Mouse (Mus musculus): ENCODE results near the gene Spi1. TPM values are rescaled to one million over a fixed set of nuclear protein-coding genes. Genes with fewer than 3 reads are reported as not detected.
A peak's percentile ranks its signal among the peaks of the same experiment; 100 is the strongest.

Spi1 gene
- total RNA-seq, 2 experiments from 2014 or later: 0.87 to 1.2 TPM

DNA sequence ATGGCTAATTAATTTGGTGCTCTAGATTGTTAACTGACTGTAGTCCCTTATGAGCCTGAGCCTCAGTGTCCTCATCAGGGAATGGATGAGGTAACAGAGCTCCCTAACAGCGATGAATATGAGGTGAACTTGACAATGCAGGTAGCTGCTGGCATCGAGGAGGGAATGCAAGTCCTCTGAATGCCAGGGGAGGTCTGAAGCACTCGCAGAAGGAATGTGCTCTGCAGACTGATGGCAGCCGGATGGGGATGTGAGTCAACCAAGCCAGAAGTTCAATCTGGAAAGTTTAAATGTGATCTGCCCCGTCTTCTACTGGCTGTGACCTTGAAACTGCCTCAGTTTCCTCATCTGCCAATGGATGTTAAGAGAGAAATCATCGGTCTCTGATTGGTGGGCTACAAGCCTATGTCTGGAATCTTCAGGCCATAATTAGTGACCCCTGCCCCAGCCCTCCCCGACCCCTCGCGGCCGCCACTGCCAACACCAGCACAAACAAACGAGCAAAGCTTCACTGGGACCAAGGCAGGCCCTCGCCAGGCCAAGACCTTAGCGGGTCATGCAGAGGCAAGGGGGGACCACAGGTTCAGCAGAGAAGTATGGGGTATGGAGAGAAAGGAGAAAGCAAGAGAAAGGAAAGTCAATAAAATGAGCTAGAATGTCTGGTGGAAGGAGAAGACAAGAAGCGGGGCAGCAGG, 12.7 kb upstream of the Spi1 start:
- peak overlapping the region; percentile 95 for H3K27ac ChIP-seq
- no peak for TF ChIP-seq CTCF (IDR thresholded peaks at IDR 0.05)
- intact Hi-C loops (cut with DNase I): no loop called here

DNA sequence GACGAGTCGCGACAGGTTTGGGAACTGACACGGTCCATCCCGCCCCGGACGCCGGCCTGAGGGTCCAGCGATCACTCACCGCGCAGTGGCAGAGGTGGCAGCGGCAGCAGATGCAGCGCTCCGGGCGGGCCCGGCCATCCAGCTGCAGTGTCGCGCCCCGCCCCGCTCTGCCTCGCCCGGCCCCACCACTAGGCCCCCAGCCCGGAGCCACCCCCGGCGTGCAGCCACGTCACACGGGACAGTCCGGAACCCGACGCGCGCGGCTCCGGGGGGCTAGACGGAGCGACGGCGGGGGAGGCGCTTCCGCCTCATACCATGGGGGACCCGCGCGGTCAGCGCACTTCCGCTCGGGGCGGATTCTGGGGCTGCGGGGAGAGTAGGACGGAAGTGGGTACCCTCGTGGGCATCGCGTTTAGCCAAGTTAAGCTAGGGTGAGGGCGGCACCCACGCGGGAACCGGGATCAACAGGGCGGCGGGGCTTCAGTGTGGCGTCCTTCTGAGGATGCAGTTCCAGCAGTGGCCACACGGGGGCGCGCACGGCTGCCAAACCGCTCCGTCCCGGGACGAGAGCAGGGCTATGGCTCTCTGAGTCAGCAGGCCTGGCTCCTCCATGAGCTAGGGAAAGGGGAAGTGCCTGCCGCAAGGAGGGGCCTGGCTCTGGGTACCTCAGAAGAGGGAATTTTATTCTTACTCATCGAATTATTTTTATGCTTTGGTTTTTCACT, 12.0 kb upstream of the Spi1 start, which contains the start of gene Slc39a13:
Slc39a13 (minus strand) TSS at position 342 of the 725 bp plus-strand sequence.
- peak within 1 kb of the TSS; percentile 86 for H3K4me3 ChIP-seq
- intact Hi-C loops (cut with DNase I): loop anchor here (1.0 kb wide), 2 partner anchors 16 to 31 kb away; partner anchors contain the start of gene Psmc3
- no peak for TF ChIP-seq CTCF (IDR thresholded peaks at IDR 0.05)
- H3K27ac ChIP-seq: peak within 1 kb of the TSS; percentile 95
- peak; percentile 97 for DNase-seq

More for the DNA sequence above, 12.7 kb upstream of the Spi1 start:
- peak overlapping the region; percentile 86 for H3K4me3 ChIP-seq
- DNase-seq: peak; percentile 46

DNA sequence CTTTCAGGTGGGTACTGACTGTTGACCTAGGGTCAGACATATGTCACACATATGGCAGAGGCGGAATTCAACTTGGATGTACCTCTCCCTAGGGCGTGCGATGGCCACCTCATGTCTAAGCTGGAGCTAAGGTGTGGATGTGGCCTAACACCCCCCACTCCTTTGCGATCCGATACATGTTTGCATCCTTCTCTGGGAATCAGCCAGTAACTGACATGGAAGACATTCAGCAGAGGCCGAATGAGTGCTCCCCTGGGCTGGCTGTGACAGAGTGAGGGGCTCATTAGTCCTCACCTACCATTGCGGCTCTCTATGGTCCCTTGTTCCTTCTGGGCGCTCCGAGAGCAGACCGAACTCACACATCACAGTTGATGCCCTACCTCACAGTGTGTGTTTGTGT, 11.1 kb upstream of the Spi1 start:
- TF ChIP-seq CTCF (IDR thresholded peaks at IDR 0.05): no peak
- peak overlapping the region; percentile 95 for H3K27ac ChIP-seq

DNA sequence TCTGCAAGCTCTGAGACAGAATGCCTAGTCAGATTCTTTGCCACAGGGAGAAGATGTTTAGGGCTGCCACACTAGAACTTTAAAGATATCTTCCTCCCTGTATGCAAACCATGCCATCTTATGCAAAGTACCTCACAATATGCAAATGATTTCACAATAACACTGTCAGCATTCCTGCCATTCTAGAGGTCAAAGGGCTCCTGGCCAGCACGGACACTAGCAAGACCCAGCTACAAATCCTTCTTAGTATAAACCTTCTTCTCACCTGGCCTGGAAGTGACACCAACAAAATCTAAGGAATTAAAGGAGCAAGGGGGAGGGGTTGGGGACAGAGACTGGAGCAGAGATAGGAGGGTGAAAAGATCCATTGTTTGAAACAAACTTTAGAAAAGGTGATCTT, 10.1 kb upstream of the Spi1 start:
- no peak overlapping the region for H3K27ac ChIP-seq
- DNase-seq: no peak
- intact Hi-C loops (cut with DNase I): no loop called here
- TF ChIP-seq CTCF (IDR thresholded peaks at IDR 0.05): no peak
- H3K4me3 ChIP-seq: no peak overlapping the region

More for the DNA sequence above, 11.1 kb upstream of the Spi1 start:
- no peak for DNase-seq
- intact Hi-C loops (cut with DNase I): no loop called here
- peak overlapping the region; percentile 86 for H3K4me3 ChIP-seq

DNA sequence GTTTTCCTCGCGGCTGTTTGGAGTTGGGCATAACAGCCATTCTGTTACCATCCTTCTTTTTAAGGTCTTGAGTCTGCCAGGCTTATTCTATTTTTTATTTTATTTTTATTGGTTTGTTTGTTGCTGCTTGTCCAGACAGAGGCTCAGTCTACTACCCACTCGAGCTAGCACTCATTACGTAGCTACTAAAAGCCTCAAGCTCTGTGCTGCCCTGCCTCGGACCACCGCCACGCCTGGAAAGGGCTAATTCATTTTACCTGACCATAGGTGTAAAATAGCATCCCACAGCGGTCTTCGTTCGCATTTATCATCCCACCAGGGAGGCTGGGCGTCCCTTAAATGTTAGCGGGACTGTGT, 4.3 kb upstream of the Spi1 start:
- H3K27ac ChIP-seq: no peak overlapping the region; the same call in 1 of the 2 replicates
- intact Hi-C loops (cut with DNase I): no loop called here
- no peak for TF ChIP-seq CTCF (IDR thresholded peaks at IDR 0.05)
- peak; percentile 7 for DNase-seq
- H3K4me3 ChIP-seq: peak overlapping the region; percentile 71

DNA sequence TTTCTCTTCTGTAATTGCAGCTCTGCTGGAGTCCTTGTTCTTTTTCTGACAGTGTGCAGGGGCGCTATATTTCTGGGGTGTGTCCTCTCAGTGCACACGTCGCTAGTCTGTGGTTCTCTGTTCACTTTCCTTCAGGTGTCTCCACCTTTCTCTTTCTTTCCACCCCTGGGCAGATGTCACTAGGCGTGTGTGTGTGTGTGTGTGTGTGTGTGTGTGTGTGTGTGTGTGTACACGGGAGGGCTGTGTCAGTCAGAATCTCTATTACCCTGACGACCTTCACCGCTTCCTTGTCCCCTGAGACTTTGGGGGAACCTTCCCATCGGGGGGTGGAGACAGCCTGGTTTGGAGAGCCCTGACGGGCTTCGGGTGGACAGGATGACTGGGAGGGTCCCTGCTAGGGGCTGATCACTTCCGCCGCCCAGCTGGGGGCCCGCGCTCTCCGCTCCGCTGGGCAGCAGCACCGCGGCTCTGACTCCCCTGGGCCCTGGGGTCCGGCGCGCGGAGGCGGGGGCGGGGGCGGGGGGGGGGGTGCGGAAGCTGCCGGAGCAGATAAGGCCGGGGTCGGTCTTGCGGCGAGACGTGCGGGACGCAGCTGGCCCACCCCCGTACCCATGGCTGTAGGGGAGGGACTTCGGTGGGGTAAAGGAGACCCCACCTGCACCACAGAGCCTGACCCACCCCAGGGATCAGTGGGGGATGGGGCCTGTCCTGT, 3.7 kb upstream of the Spi1 start:
- no peak for TF ChIP-seq CTCF (IDR thresholded peaks at IDR 0.05)
- Histone ChIP-seq H3K4me3 (peak overlapping the region; percentile 71), H3K27ac (peak overlapping the region; percentile 74)
- intact Hi-C loops (cut with DNase I): no loop called here
- DNase-seq: no peak

DNA sequence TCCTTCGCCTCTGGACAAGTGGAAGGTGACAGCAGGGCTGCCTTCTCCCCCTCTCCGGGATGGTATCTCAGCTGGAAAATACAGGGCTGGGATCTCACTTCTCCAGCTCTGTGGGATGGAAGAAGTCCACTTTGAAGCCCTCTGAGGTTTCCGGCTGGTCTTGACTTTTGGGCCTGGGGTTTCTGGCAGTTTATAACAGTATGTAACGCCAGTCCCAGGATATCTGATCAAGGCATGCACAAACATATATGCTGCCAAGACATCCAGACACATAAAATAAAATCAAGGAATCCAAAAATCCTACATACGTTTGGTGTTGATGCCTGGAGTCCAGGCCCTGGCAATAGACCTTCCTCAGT, 3.2 kb upstream of the Spi1 start:
- Histone ChIP-seq H3K4me3 (peak overlapping the region; percentile 71), H3K27ac (peak overlapping the region; percentile 74)
- DNase-seq: no peak

DNA sequence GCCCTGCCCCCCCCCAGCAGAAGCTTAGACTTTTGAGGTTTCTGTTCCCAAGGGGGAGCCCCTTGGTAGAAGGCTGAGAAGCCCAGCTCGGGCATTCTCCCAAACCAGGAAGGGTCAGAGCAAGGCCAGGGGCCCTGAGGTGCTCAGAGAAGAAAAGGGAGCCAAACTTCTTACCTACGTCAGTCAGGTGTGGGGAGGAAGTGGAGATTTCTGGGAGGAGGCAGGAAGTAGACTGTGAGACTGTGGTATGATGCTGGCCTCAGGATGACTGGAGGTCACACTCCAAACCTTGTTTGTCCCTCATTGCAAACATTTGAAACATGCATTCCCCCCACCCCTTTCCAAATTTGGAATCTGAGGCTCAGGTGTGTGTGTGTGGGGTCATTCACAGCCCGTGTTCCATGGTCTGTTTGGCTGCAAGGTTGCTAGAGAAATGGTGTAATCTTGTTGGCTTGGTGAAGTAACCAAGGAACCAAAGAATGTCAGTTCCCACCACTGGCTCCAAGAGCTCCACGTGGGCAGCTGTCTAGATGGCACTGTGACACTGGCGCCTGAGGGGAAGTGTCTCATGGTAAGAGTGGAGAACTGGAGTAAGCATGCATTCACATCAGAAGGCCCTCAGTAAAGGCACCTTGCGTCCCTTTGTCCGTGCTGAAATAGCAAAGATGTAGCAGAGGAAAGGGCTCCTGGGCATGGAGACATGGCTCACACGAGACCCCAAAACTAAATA, 1.2 kb upstream of the Spi1 start:
- DNase-seq: no peak
- Histone ChIP-seq H3K27ac (peak overlapping the region; percentile 38; the same call in 1 of the 2 replicates), H3K4me3 (no peak overlapping the region)
- intact Hi-C loops (cut with DNase I): no loop called here
- no peak for TF ChIP-seq CTCF (IDR thresholded peaks at IDR 0.05)

More for the DNA sequence above, 3.2 kb upstream of the Spi1 start:
- no peak for TF ChIP-seq CTCF (IDR thresholded peaks at IDR 0.05)
- intact Hi-C loops (cut with DNase I): no loop called here

DNA sequence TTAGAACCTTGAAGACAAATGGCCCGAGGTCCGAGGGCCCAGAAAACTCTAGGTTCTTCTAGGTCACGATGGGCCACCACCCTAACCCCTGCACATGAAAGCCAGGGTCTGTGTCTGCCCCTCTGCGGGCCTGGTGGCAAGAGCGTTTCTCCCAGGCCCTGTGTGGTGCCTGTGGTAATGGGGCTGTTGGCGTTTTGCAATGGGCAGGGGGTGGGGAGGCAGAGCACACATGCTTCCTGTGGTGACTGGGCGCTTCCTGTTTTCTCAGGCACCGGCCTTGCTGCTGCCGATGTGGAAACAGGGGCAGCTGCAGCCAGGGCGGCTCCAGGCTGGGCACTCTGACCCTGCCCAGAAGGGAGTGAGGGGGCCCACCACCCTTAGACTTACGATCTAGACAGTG, 654 bp downstream of the Spi1 start:
- intact Hi-C loops (cut with DNase I): no loop called here

DNA sequence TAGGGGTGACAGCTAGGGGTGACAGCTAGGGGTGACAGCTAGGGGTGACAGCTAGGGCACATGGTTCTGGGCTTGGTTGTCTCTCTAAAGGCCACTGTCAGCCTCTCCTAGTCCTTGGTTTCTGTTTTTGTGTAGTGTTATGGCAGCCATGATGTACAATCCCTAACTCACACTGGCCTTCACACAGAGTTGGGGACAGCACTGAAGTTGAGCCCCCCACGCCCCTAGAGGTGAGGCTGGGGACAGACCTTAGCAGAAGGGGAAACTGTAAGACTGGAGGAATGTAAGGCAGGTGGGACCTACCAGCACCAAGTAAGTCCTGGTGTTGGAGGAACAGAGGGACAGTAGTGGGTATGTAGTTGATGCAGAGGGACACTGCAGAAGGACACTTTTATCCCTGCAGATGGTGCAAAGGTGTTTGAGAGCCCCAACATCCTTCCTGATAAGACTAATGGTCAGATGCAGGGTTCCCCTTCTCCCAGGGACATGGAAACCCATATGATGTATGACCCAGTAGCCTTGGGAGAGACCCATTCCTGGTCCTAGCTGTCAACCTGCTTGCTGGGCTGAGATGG, 1.3 kb downstream of the Spi1 start:
- H3K4me3 ChIP-seq: peak overlapping the region; percentile 28
- intact Hi-C loops (cut with DNase I): no loop called here

More for the DNA sequence above, 654 bp downstream of the Spi1 start:
- H3K27ac ChIP-seq: peak overlapping the region; percentile 95
- H3K4me3 ChIP-seq: peak overlapping the region; percentile 28
- DNase-seq: peak; percentile 65
- no peak for TF ChIP-seq CTCF (IDR thresholded peaks at IDR 0.05)

DNA sequence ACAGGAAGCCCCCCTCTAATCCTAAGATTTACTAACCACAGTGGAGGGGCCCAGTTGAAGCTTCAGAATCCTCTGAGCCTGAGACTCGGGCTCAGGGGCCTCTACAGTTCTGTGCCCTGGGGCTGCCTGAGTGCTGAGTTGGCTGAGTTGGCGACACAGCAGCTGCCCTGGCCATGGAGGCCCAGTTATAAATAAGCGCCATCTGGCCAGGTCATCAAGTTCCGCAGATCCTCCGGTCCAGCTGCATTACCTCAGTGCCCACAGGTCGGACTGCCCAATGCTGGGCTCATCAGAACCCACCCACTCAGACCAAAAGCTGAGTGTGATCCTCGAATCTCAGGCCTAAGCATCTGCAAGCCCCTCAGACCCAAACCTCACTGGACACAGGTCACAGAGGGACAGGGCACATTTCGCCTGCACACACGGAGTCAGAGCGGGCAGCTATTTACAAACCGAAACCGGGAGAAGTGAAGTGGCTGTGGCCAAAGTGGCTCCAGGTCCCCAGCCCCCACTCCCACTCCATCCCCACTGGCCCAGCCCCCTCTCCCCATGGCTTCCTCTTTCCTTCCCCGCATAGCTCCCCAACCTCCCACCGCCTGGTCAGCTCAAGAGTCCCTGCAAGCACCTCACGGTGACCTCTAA, 2.1 kb downstream of the Spi1 start:
- Histone ChIP-seq H3K4me3 (peak overlapping the region; percentile 67), H3K27ac (peak overlapping the region; percentile 95)
- no peak for TF ChIP-seq CTCF (IDR thresholded peaks at IDR 0.05)
- DNase-seq: peak; percentile 90
- intact Hi-C loops (cut with DNase I): no loop called here

More for the DNA sequence above, 1.3 kb downstream of the Spi1 start:
- TF ChIP-seq CTCF (IDR thresholded peaks at IDR 0.05): no peak
- DNase-seq: no peak
- H3K27ac ChIP-seq: peak overlapping the region; percentile 95
